Mouse (Mus musculus) forebrain, embryonic 11.5 days (tissue): ENCODE data around the gene Apoc1. TPM values are rescaled to one million over a fixed set of nuclear protein-coding genes. Genes with fewer than 3 reads are reported as not detected.

ENCODE experiments used
- ATAC-seq: fragments of 200-750 bp; cut with Nextera tagmentation; replicated peaks from 2 replicates; pipeline ENCODE4 v1.8.0; 2017; ENCODE audit warnings: moderate TSS enrichment; ENCODE audit not compliant: low FRiP score
- DNase-seq: peaks from one replicate; pipeline ENCODE4 v3.0.0-alpha.2; 2017; ENCODE audit warnings: low spot score
- H3K27ac ChIP-seq: fragments of 300-500 bp; sonication (generic); 2 replicates; pipeline ENCODE4 v1.5.1; 2014; ENCODE audit warnings: low read depth, low read length
- H3K27me3 ChIP-seq: fragments of 300-500 bp; sonication (generic); 2 replicates; pipeline ENCODE4 v1.6.1; 2014; ENCODE audit warnings: mild to moderate bottlenecking, low read length, mixed read lengths; ENCODE audit not compliant: control insufficient read depth, insufficient read depth
- H3K36me3 ChIP-seq: fragments of 300-500 bp; sonication (generic); 2 replicates; pipeline ENCODE4 v1.6.1; 2014; ENCODE audit warnings: mild to moderate bottlenecking, low read length, moderate library complexity, mixed read lengths; ENCODE audit not compliant: control insufficient read depth, insufficient read depth
- H3K4me1 ChIP-seq: fragments of 300-500 bp; sonication (generic); replicated peaks from 2 replicates; pipeline ENCODE4 v1.6.1; 2014; ENCODE audit warnings: low read length, mixed read lengths; ENCODE audit not compliant: control insufficient read depth, insufficient read depth
- H3K4me2 ChIP-seq: fragments of 300-500 bp; sonication (generic); 2 replicates; pipeline ENCODE4 v1.6.1; 2014; ENCODE audit warnings: low read depth, mild to moderate bottlenecking, low read length, moderate library complexity, mixed read lengths; ENCODE audit not compliant: severe bottlenecking
- H3K4me3 ChIP-seq: fragments of 300-500 bp; sonication (generic); 2 replicates; pipeline ENCODE4 v1.5.1; 2014; ENCODE audit warnings: low read depth, low read length
- H3K9ac ChIP-seq: fragments of 300-500 bp; sonication (generic); 2 replicates; pipeline ENCODE4 v1.6.1; 2014; ENCODE audit warnings: low read length
- H3K9me3 ChIP-seq: fragments of 300-500 bp; sonication (generic); 2 replicates; pipeline ENCODE4 v1.6.1; 2016; ENCODE audit warnings: low read length, mixed read lengths; ENCODE audit not compliant: control insufficient read depth
- WGBS: fragments of 180-500 bp; shearing (Covaris S2); extraction: QIAGEN DNeasy Blood & Tissue Kit; methylation state at CpG from one replicate; pipeline ENCODE4 v1.1.7; 2014; 5-methylcytosine and 5-hydroxymethylcytosine counted together
- polyA plus RNA-seq: library from polyadenylated mRNA; unstranded; fragments of >200 nt; fragmentation: Nextera tagmentation; extraction: Ambion mirVana; gene quantifications from 2 replicates; pipeline ENCODE4 v1.2.1, GENCODE M21; 2014

Apoc1 gene
- polyA plus RNA-seq, 1 experiment from 2014 or later, result 2.0 TPM

DNA sequence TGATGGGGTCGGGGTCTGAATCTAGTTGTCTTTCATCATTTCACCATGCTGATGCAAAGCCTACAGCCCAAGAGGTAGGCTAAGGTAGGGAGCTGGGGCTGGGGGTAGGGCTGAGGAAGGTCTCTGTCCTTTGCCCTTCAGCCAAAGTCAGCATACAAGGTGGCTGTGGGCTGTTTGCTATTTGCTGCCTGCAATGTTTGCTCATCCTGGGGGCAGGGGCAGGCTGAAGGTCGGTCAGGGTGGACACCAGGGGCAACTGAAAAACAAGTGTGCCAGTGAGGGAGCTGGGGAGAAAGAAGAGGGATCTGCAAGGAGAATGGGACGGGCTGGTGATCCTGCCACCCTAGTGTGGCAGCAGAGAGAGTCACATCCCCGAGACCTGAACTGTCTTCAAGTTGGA lies 7.1 kb downstream of the Apoc1 start:
- Histone ChIP-seq H3K27me3 (no peaks in the 10 kb centered on the region), H3K9ac (no peak overlapping the region), H3K4me3 (no peak overlapping the region), H3K4me1 (no peaks in the 10 kb centered on the region), H3K9me3 (no peaks in the 10 kb centered on the region), H3K4me2 (no peak overlapping the region), H3K27ac (no peak overlapping the region), H3K36me3 (no peaks in the 10 kb centered on the region)
- 74% methylated on average over 4 of the region's 4 CpGs for WGBS
- DNase-seq (no peak), ATAC-seq (no peak)

DNA sequence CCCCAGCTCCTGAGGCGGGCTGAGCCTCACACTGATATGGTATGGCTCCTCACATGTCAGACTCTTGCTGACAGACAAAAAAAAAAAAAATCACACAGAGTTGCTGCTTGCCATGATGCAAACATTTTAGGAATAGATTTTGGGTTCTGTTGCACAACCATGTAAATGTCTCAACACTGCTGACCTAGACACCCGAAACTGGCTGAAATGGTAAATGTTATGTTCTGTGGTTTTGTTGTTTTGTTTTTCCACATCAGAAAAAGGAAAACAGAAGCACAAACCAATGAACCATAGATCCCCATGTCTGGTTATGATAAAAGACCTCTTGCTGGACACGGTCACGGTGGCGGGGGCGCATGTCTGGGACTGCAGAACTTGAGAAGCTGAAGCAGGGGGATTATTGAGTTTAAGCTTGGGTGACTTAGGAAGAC lies 8.7 kb downstream of the Apoc1 start:
- ATAC-seq, result no peak
- H3K4me1 ChIP-seq, result no peaks in the 10 kb centered on the region
- H3K27ac ChIP-seq, result no peak overlapping the region
- H3K4me2 ChIP-seq, result no peak overlapping the region
- WGBS, result 89% methylated on average over 6 of the region's 6 CpGs
- DNase-seq, result no peak
- H3K9ac ChIP-seq, result no peak overlapping the region
- H3K4me3 ChIP-seq, result no peak overlapping the region
- H3K27me3 ChIP-seq, result no peaks in the 10 kb centered on the region
- no peaks in the 10 kb centered on the region for H3K9me3 ChIP-seq
- no peaks in the 10 kb centered on the region for H3K36me3 ChIP-seq

DNA sequence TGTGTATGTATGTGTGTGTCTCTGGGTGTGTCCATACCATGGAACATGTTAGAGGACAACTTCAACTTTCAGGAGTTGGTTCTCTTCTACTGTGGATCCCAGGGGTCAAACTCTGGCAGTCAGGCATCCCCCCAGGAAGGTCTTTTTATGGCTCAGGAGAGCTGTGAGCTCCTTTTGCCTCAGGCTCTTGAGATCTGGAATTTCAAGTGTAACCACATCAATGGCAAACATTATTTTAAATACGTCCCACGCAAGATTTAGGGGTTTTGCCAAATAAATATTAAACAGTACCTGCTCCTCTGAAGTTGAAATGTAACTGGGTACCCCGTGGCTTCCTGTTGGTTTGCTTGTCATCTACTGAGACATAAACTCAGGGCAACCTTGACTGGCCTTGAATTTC lies 9.5 kb downstream of the Apoc1 start:
- Histone ChIP-seq H3K9me3 (no peaks in the 10 kb centered on the region), H3K9ac (no peak overlapping the region), H3K4me2 (no peak overlapping the region), H3K36me3 (no peaks in the 10 kb centered on the region), H3K4me3 (no peak overlapping the region), H3K4me1 (no peaks in the 10 kb centered on the region), H3K27me3 (no peaks in the 10 kb centered on the region), H3K27ac (no peak overlapping the region)
- ATAC-seq, result no peak
- DNase-seq, result no peak
- 75% methylated on average over 3 of the region's 3 CpGs for WGBS

DNA sequence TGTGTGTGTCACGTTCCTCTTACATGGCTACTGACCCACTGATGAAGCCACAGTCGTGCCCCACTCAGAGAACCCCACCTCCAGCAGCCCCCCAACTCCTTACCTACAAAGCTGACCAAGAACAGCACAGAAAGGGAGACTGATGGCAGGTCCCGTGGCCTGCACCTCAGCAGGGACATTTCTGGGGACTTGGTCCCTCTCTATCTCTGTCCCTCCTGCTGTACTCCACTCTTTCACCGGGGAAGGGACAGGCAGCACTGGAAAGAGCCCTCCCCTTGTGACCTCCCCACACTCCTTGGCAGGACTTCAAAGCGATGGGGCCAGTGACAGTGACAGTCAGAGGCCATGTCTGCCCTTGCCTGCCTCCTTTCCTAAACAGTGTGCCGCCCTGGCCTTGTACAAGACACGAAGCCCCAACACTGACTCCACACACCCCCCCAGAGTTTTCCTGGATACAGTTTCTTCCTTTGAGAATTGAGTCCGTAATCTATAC lies 11.2 kb downstream of the Apoc1 start, which contains the start of the genes Gm44805 and Apoc4:
Gene Gm44805 (minus strand): TSS at position 222 of the 493 bp plus-strand sequence.
Gene Apoc4 (minus strand): TSS at position 278 of the 493 bp plus-strand sequence.
- no peak within 1 kb of the TSS for H3K4me3 ChIP-seq
- no peaks in the 10 kb centered on the region for H3K4me1 ChIP-seq
- H3K9ac ChIP-seq, result no peak within 1 kb of the TSS
- no peaks in the 10 kb centered on the region for H3K36me3 ChIP-seq
- no peak for DNase-seq
- WGBS, result 65% methylated on average over 8 of the region's 8 CpGs
- no peak for ATAC-seq
- H3K27ac ChIP-seq, result no peak within 1 kb of the TSS
- no peaks in the 10 kb centered on the region for H3K27me3 ChIP-seq
- no peak within 1 kb of the TSS for H3K4me2 ChIP-seq
- no peaks in the 10 kb centered on the region for H3K9me3 ChIP-seq

DNA sequence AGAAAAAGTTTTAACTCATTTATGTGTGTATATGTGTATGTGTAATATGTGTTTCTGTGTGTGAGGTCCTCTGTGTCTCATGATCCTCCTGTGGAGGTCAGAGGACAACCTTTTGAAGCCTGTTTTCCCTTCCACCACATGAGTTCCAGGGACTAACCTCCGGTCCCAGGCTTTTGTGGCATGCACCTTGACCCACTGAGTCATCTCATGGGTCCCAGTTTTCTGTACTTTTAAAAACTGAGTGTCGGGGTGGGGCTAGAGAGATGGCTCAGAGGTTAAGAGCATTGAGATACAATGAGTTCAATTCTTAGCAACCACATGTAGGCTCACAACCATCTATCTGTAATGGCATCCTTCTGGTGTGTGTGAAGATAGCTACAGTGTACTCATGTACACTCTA lies 11.8 kb downstream of the Apoc1 start:
- no peak overlapping the region for H3K27ac ChIP-seq
- H3K36me3 ChIP-seq, result no peaks in the 10 kb centered on the region
- no peak overlapping the region for H3K9ac ChIP-seq
- no peak for DNase-seq
- H3K27me3 ChIP-seq, result no peaks in the 10 kb centered on the region
- H3K4me3 ChIP-seq, result no peak overlapping the region
- 78% methylated on average over 2 of the region's 2 CpGs for WGBS
- H3K4me1 ChIP-seq, result no peaks in the 10 kb centered on the region
- H3K4me2 ChIP-seq, result no peak overlapping the region
- H3K9me3 ChIP-seq, result no peaks in the 10 kb centered on the region
- no peak for ATAC-seq

DNA sequence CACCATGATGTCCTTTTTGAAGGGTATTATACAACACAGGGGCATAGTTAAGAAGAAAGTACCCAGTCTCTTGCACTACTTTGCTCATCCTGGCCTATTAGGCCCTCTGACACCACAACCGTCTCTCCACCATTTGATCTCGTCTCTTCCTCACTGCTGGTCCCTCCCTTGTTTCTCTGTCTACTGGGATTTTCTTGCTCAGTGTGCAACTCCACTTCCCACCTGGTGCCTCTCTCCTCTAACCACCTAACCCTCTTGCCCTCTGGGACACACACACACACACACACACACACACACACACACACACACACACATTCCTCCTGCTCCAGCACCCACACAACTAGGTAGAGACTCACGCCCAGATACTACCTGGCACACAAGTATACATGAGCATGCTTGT lies 13.6 kb downstream of the Apoc1 start:
- Histone ChIP-seq H3K9ac (no peak overlapping the region), H3K27ac (no peak overlapping the region), H3K36me3 (no peaks in the 10 kb centered on the region), H3K4me3 (no peak overlapping the region), H3K4me2 (no peak overlapping the region), H3K9me3 (no peaks in the 10 kb centered on the region), H3K4me1 (no peaks in the 10 kb centered on the region), H3K27me3 (no peaks in the 10 kb centered on the region)
- DNase-seq (no peak), ATAC-seq (no peak)
- whole genome bisulfite sequencing, result 93% methylated on average over 3 of the region's 3 CpGs

DNA sequence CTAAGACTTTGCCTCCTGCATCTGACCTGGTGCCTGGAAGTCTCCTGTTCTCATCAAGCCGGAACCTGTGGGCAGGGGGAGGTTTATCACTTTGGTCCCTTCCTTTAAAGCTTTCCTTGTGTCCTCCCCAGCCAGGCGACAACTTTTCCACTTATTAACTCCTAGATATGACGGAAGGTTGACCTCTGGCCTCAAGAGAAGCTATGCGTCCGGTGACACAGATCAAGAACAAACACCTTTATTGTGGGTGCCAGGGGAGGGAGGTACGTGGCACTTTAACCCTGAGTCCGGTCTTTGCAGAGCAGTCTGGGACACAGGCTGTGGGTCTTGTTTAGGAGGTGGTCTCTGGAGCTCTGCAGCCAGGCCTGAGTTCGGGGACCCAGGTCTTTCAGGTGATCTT lies 14.6 kb downstream of the Apoc1 start, which contains the start of gene Apoc2:
Gene Apoc2 (minus strand): TSS at position 70 of the 400 bp plus-strand sequence.
- Histone ChIP-seq H3K27ac (no peak within 1 kb of the TSS), H3K4me3 (no peak within 1 kb of the TSS), H3K4me1 (no peaks in the 10 kb centered on the region), H3K9me3 (no peaks in the 10 kb centered on the region), H3K9ac (no peak within 1 kb of the TSS), H3K27me3 (no peaks in the 10 kb centered on the region), H3K36me3 (no peaks in the 10 kb centered on the region), H3K4me2 (no peak within 1 kb of the TSS)
- WGBS, result 77% methylated on average over 8 of the region's 8 CpGs
- ATAC-seq (no peak), DNase-seq (no peak)

DNA sequence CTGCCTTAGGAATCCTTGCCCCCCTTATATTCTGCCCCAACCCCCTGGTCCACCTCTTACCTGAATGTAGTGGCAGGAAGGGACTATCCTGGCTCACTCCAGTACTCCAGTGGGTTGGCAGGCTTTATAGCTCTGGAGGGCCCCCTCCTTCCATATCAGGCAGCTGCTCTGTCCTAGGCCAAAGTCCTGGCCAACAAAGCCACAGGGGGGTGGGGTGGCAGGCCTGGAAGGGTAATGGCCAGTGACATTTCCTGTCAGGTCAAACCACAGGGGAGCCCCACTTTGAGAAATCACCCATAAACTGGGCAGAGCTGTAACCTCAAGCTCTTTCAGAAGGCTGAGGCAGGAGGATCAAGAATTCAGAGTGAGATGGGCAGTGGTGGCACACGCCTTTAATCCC lies 15.8 kb downstream of the Apoc1 start:
- Histone ChIP-seq H3K4me1 (no peaks in the 10 kb centered on the region), H3K4me3 (no peak overlapping the region), H3K36me3 (no peaks in the 10 kb centered on the region), H3K9me3 (no peaks in the 10 kb centered on the region), H3K27me3 (no peaks in the 10 kb centered on the region), H3K4me2 (no peak overlapping the region), H3K27ac (no peak overlapping the region), H3K9ac (no peak overlapping the region)
- no peak for ATAC-seq
- WGBS, result 74% methylated on average over 1 of the region's 1 CpGs
- no peak for DNase-seq

DNA sequence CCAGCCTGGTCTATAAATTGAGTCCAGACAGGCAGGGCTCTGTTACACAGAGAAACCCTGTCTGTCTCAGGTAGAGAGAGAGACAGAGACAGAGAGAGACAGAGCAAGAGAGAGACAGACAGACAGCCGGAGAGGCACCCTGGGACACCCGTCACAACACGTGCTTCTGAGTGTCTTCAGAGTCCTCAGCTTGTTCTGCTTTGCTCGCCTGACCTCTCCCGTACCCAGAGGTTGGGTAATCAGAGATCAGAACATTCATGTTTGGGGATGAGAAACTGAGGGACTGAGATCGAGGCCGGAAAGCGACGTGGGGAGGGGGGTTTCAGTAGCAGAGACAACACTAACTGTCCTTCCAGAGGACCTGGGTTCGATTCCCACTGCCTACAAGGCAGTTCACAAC lies 16.6 kb downstream of the Apoc1 start:
- ATAC-seq (no peak), DNase-seq (no peak)

More for the DNA sequence above, 16.6 kb downstream of the Apoc1 start:
- no peak overlapping the region for H3K27ac ChIP-seq
- no peaks in the 10 kb centered on the region for H3K27me3 ChIP-seq
- H3K9me3 ChIP-seq, result no peaks in the 10 kb centered on the region
- WGBS, result 87% methylated on average over 10 of the region's 10 CpGs
- no peaks in the 10 kb centered on the region for H3K36me3 ChIP-seq
- H3K4me1 ChIP-seq, result no peaks in the 10 kb centered on the region
- H3K4me3 ChIP-seq, result no peak overlapping the region
- H3K9ac ChIP-seq, result no peak overlapping the region
- H3K4me2 ChIP-seq, result no peak overlapping the region
